Mouse (Mus musculus): ENCODE measurements around the gene 4930544D05Rik. TPM values are rescaled to one million over a fixed set of nuclear protein-coding genes. Genes with fewer than 3 reads are reported as not detected.

4930544D05Rik gene
- polyA plus RNA-seq (2014; fragmentation: Illumina TruSeq; extraction: RNeasy Lipid Tissue Mini Kit (QIAGEN cat#74804); ENCODE audit: low read depth, low replicate concordance): not detected

DNA sequence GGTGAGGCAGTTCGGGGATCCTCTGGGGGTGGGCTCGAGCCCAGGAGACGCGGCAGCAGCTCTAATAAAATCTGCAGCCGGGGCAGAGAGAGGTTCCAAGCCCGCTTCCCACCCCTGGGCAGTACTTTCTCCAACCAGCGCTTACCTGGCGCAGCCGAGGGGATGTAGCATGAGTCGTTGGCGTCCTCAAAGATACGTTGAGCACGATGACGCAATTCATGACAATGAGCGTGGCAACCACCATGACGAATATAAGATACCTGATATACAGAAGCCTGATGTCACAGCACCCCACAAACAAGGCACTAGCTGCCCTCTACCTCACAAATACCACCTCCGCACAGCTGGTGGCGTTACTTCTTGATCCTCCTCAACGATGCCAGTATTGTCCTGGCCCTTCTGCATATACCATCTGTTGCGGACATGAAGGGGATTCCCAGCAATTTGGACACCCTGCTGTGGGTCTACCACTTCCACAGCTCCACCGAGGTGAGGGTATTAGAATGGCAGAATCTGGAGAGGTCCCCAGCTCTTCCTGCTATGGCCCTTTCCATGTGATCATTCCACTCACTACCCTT, at the start of gene 4930544D05Rik:
TSS of gene 4930544D05Rik (plus strand) at position 333 of the 578 bp plus-strand sequence.

DNA sequence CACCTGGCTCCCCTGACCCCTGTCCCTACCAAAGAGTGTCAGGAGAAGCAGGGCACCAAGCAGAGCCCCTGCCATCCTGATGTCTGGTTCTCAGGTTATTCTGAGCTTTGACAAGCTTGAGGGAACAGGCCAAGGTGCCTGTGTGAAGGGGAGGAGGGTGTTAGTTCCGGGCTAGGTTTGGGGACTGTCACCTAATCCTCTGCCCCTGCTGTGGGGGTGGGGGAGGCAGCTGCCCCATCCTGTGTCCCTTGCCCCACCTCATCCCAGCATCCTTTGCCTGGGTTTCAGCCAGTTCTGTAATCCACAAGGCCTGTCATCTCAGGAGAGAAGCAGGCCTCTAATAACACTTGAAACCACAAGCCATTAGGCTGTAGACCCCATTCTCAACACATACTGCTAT, 3.5 kb downstream of the 4930544D05Rik start, which contains the start of gene Chrne:
TSS of gene Chrne (minus strand) at position 116 of the 400 bp plus-strand sequence.

DNA sequence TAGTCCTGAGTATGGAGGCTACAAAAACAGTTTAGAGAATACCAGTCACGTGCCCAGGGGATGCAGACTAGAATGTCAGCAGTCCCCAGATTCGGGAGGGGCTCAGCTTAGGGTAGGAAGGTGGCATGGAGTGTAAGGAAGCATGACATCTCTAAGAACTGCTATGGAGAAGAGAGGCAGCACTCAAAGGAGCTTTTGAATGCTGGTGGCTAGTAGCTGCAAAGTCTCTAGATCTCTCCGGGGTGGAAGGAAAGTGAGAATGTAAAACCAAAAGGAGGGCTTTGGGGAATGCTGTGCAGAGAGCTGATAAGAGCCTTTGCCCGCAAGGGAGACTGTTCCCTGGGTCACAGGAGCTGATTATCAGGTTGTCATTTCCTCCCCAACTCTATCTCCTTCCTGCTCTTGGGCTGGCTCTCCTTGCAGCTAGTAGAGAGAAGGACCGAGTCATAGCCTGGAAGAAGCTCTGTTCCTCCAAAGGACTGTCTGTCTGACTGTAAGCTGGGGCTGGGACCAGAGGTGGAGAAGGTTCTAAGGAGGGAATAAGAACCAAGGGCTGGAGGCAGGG, 23.1 kb downstream of the 4930544D05Rik start, which contains the start of gene Gp1ba:
TSS of gene Gp1ba (plus strand) at position 409 of the 565 bp plus-strand sequence.

DNA sequence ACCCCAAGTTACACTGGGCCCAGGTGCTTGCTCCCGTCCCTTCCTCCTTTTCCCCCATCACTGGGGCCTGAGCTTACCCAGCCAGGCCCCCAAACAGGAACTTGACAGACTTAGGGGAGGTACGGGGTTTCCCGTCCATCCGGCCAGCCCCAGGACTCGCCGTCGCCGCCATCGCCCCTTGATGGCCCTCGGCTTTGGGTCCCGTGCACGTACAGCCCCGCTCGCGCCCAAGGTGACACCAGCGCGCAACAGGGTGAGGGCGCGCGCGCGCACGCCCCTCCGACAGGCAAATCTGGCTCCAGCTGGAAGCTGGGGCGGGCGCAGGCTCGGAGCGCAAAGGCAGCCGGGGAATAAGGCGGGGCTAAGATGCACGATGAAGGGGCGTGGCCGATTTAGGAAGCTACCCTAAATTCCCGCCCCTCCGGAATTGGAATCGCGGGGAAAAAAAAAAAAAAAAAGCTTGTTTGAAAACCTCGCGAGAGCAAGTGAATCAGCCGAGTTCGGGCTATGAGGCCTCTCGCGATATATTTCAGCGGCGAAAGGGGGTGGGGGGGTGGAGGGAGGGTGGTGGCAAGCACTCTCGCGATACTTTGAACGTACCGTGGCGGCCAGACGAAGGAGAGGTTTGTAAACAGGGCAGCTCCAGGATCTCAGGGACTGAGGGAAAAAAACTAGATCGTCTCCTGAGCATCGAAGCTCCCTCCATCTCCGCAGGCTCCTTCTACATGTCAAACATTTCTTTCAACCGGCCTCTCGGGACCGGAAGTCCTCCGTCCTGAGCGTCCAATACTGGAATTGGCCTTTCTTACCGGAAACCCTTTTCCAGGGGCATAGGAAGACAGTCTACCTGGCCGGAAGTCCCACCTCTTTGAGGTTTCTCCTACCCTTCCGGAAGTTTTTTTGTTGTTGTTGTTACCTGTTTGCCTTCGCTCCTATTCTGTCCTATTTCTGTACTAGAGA, 31.3 kb downstream of the 4930544D05Rik start, which contains the start of the genes Rnf167 and Slc25a11:
TSS of gene Rnf167 (plus strand) at position 545 of the 960 bp plus-strand sequence.
TSS of gene Slc25a11 (minus strand) at position 789 of the 960 bp plus-strand sequence.

DNA sequence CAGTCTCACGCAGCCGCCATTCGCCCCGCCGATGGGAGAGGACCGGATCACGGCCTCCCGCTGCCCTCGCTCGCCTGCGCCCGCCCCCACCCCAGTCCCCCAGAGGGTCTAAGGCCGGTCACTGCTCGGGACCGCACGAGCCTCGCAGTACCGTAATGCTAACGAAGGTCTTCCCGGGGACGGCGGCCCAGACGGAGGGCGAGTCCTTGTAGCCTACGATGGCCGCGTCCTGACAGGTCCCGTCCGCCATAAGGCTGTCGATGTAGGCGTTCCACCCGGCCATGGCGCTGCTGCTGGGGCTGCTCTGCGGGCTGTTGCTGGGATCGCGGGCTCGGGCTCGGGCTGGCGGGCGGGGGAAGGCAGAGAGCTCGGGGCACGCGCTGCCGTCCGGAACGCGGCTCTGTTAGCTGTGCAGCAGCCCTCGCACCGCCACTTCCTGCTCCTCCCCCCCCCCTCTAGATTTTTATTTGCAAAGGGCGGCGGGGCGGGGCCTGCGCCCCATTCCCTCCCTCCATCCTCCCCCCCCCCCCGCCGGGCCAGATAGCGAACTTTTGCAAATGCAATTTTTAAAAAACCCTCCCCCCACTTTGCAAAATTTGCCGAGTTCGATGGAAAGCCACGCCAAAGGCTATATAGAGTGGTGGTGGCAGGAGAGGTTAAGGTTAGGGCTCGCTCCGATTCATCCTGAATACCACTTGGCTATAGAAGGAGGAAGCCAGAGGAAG, 38.7 kb downstream of the 4930544D05Rik start, which contains the start of gene Pfn1:
TSS of gene Pfn1 (minus strand) at position 447 of the 725 bp plus-strand sequence.

DNA sequence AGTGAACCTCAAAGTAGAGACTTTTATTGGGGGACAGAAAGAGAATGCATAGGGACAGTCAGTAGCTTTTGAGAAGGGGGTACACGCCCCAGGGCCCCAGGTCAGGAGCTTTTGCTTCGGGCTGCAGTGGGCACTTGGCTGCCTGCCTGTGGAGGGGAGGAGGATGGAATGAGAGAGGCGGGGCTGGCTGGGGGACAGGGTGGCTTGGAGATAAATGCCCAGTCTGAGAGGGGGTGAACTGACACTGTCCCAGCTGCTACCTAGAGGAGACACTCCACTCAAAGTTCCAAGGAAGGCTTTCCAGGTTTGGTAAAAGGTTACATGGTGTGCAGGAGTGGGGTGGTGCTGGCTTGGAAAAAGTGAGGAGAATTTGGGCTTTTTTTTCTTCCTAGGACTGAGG, 41.3 kb downstream of the 4930544D05Rik start, which contains the start of gene Eno3:
TSS of gene Eno3 (plus strand) at position 239 of the 400 bp plus-strand sequence.

Other genes starting within 250 kb of the 4930544D05Rik start
- 1.6 TPM for gene Pelp1, start 205.8 kb upstream of the 4930544D05Rik start, polyA plus RNA-seq (2014; fragmentation: Illumina TruSeq; extraction: RNeasy Lipid Tissue Mini Kit (QIAGEN cat#74804); ENCODE audit: low read depth, low replicate concordance)
- gene Arrb2, start 183.2 kb upstream of the 4930544D05Rik start, polyA plus RNA-seq (2014; fragmentation: Illumina TruSeq; extraction: RNeasy Lipid Tissue Mini Kit (QIAGEN cat#74804); ENCODE audit: low read depth, low replicate concordance): 1.6 TPM
- 4.3 TPM for gene Med11, start 163.9 kb upstream of the 4930544D05Rik start, polyA plus RNA-seq (2014; fragmentation: Illumina TruSeq; extraction: RNeasy Lipid Tissue Mini Kit (QIAGEN cat#74804); ENCODE audit: low read depth, low replicate concordance)
- gene Zmynd15, start 156.4 kb upstream of the 4930544D05Rik start, polyA plus RNA-seq (2014; fragmentation: Illumina TruSeq; extraction: RNeasy Lipid Tissue Mini Kit (QIAGEN cat#74804); ENCODE audit: low read depth, low replicate concordance): 0.82 TPM
- 4.2 TPM for gene Cxcl16, start 155.9 kb upstream of the 4930544D05Rik start, polyA plus RNA-seq (2014; fragmentation: Illumina TruSeq; extraction: RNeasy Lipid Tissue Mini Kit (QIAGEN cat#74804); ENCODE audit: low read depth, low replicate concordance)
- not detected for gene Tm4sf5, start 110.6 kb upstream of the 4930544D05Rik start, polyA plus RNA-seq (2014; fragmentation: Illumina TruSeq; extraction: RNeasy Lipid Tissue Mini Kit (QIAGEN cat#74804); ENCODE audit: low read depth, low replicate concordance)
- 0.93 TPM for gene Vmo1, start 101.2 kb upstream of the 4930544D05Rik start, polyA plus RNA-seq (2014; fragmentation: Illumina TruSeq; extraction: RNeasy Lipid Tissue Mini Kit (QIAGEN cat#74804); ENCODE audit: low read depth, low replicate concordance)
- gene Gltpd2, start 96.7 kb upstream of the 4930544D05Rik start, polyA plus RNA-seq (2014; fragmentation: Illumina TruSeq; extraction: RNeasy Lipid Tissue Mini Kit (QIAGEN cat#74804); ENCODE audit: low read depth, low replicate concordance): 3.8 TPM
- gene Psmb6, start 90.5 kb upstream of the 4930544D05Rik start, polyA plus RNA-seq (2014; fragmentation: Illumina TruSeq; extraction: RNeasy Lipid Tissue Mini Kit (QIAGEN cat#74804); ENCODE audit: low read depth, low replicate concordance): 26.5 TPM
- gene Gm40193, start 82.9 kb upstream of the 4930544D05Rik start, polyA plus RNA-seq (2014; fragmentation: Illumina TruSeq; extraction: RNeasy Lipid Tissue Mini Kit (QIAGEN cat#74804); ENCODE audit: low read depth, low replicate concordance): not detected
- 1.1 TPM for gene Pld2, start 75.8 kb upstream of the 4930544D05Rik start, polyA plus RNA-seq (2014; fragmentation: Illumina TruSeq; extraction: RNeasy Lipid Tissue Mini Kit (QIAGEN cat#74804); ENCODE audit: low read depth, low replicate concordance)
- 3.7 TPM for gene Mink1, start 53.0 kb upstream of the 4930544D05Rik start, polyA plus RNA-seq (2014; fragmentation: Illumina TruSeq; extraction: RNeasy Lipid Tissue Mini Kit (QIAGEN cat#74804); ENCODE audit: low read depth, low replicate concordance)
- gene Chrne, start 3.4 kb downstream of the 4930544D05Rik start, polyA plus RNA-seq (2014; fragmentation: Illumina TruSeq; extraction: RNeasy Lipid Tissue Mini Kit (QIAGEN cat#74804); ENCODE audit: low read depth, low replicate concordance): not detected
- not detected for gene Gp1ba, start 23.3 kb downstream of the 4930544D05Rik start, polyA plus RNA-seq (2014; fragmentation: Illumina TruSeq; extraction: RNeasy Lipid Tissue Mini Kit (QIAGEN cat#74804); ENCODE audit: low read depth, low replicate concordance)
- gene Rnf167, start 31.4 kb downstream of the 4930544D05Rik start, polyA plus RNA-seq (2014; fragmentation: Illumina TruSeq; extraction: RNeasy Lipid Tissue Mini Kit (QIAGEN cat#74804); ENCODE audit: low read depth, low replicate concordance): 21.5 TPM
- gene Slc25a11, start 31.6 kb downstream of the 4930544D05Rik start, polyA plus RNA-seq (2014; fragmentation: Illumina TruSeq; extraction: RNeasy Lipid Tissue Mini Kit (QIAGEN cat#74804); ENCODE audit: low read depth, low replicate concordance): 29.8 TPM
- 88.5 TPM for gene Pfn1, start 38.8 kb downstream of the 4930544D05Rik start, polyA plus RNA-seq (2014; fragmentation: Illumina TruSeq; extraction: RNeasy Lipid Tissue Mini Kit (QIAGEN cat#74804); ENCODE audit: low read depth, low replicate concordance)
- 0.37 TPM for gene Eno3, start 41.4 kb downstream of the 4930544D05Rik start, polyA plus RNA-seq (2014; fragmentation: Illumina TruSeq; extraction: RNeasy Lipid Tissue Mini Kit (QIAGEN cat#74804); ENCODE audit: low read depth, low replicate concordance)
- gene Spag7, start 53.6 kb downstream of the 4930544D05Rik start, polyA plus RNA-seq (2014; fragmentation: Illumina TruSeq; extraction: RNeasy Lipid Tissue Mini Kit (QIAGEN cat#74804); ENCODE audit: low read depth, low replicate concordance): 18.3 TPM
- gene Camta2, start 72.3 kb downstream of the 4930544D05Rik start, polyA plus RNA-seq (2014; fragmentation: Illumina TruSeq; extraction: RNeasy Lipid Tissue Mini Kit (QIAGEN cat#74804); ENCODE audit: low read depth, low replicate concordance): 0.74 TPM
- 21.2 TPM for gene Inca1, start 84.3 kb downstream of the 4930544D05Rik start, polyA plus RNA-seq (2014; fragmentation: Illumina TruSeq; extraction: RNeasy Lipid Tissue Mini Kit (QIAGEN cat#74804); ENCODE audit: low read depth, low replicate concordance)
- gene Kif1c, start 84.7 kb downstream of the 4930544D05Rik start, polyA plus RNA-seq (2014; fragmentation: Illumina TruSeq; extraction: RNeasy Lipid Tissue Mini Kit (QIAGEN cat#74804); ENCODE audit: low read depth, low replicate concordance): 16.3 TPM
- gene Zfp3, start 148.4 kb downstream of the 4930544D05Rik start, polyA plus RNA-seq (2014; fragmentation: Illumina TruSeq; extraction: RNeasy Lipid Tissue Mini Kit (QIAGEN cat#74804); ENCODE audit: low read depth, low replicate concordance): 1.7 TPM
- gene Scimp, start 196.7 kb downstream of the 4930544D05Rik start, polyA plus RNA-seq (2014; fragmentation: Illumina TruSeq; extraction: RNeasy Lipid Tissue Mini Kit (QIAGEN cat#74804); ENCODE audit: low read depth, low replicate concordance): 2.3 TPM
- 50.6 TPM for gene Rabep1, start 228.9 kb downstream of the 4930544D05Rik start, polyA plus RNA-seq (2014; fragmentation: Illumina TruSeq; extraction: RNeasy Lipid Tissue Mini Kit (QIAGEN cat#74804); ENCODE audit: low read depth, low replicate concordance)

Measured in liver, adult 10 weeks (tissue).